Mouse (Mus musculus) hindbrain, embryonic 11.5 days (tissue): ENCODE measurements at regions not wholly inside any gene's neighbourhood (a gene's known extent, or its start where the extent isn't known, plus 50 kb on each side); places are given as distances from the start of the nearest gene placed in this dataset.

Experiments used
- ATAC-seq: fragments of 200-750 bp; cut with Nextera tagmentation; 2 replicates; pipeline ENCODE4 v1.8.0; 2017; ENCODE audit warnings: mild to moderate bottlenecking, moderate TSS enrichment, moderate library complexity; ENCODE audit not compliant: low FRiP score
- DNase-seq: peaks from one replicate; pipeline ENCODE4 v3.0.0-alpha.2; 2015; ENCODE audit warnings: low spot score
- H3K27ac ChIP-seq: fragments of 300-500 bp; sonication (generic); 2 replicates; pipeline ENCODE4 v1.5.1; 2014; ENCODE audit warnings: mild to moderate bottlenecking, low read depth, low read length
- H3K27me3 ChIP-seq: fragments of 300-500 bp; sonication (generic); 2 replicates; pipeline ENCODE4 v1.6.1; 2014; ENCODE audit warnings: mild to moderate bottlenecking, low read length, moderate library complexity, mixed read lengths; ENCODE audit not compliant: control insufficient read depth, insufficient read depth
- H3K36me3 ChIP-seq: fragments of 300-500 bp; sonication (generic); 2 replicates; pipeline ENCODE4 v1.6.1; 2014; ENCODE audit warnings: mild to moderate bottlenecking, low read length, moderate library complexity, mixed read lengths; ENCODE audit not compliant: control insufficient read depth, insufficient read depth
- H3K4me1 ChIP-seq: fragments of 300-500 bp; sonication (generic); replicated peaks from 2 replicates; pipeline ENCODE4 v1.6.1; 2014; ENCODE audit warnings: low read length, mixed read lengths; ENCODE audit not compliant: control insufficient read depth, insufficient read depth
- H3K4me2 ChIP-seq: fragments of 300-500 bp; sonication (generic); replicated peaks from 2 replicates; pipeline ENCODE4 v1.6.1; 2014; ENCODE audit warnings: mild to moderate bottlenecking, low read depth, low read length
- H3K4me3 ChIP-seq: fragments of 300-500 bp; sonication (generic); 2 replicates; pipeline ENCODE4 v1.5.1; 2014; ENCODE audit warnings: low read depth, low read length
- H3K9ac ChIP-seq: fragments of 300-500 bp; sonication (generic); 2 replicates; pipeline ENCODE4 v1.6.1; 2014; ENCODE audit warnings: low read depth, low read length
- H3K9me3 ChIP-seq: fragments of 300-500 bp; sonication (generic); 2 replicates; pipeline ENCODE4 v1.6.1; 2016; ENCODE audit warnings: low read length; ENCODE audit not compliant: control insufficient read depth
- WGBS: fragments of 180-500 bp; shearing (Covaris S2); extraction: QIAGEN DNeasy Blood & Tissue Kit; methylation state at CpG from one replicate; pipeline ENCODE4 v1.1.7; 2014; 5-methylcytosine and 5-hydroxymethylcytosine counted together

DNA sequence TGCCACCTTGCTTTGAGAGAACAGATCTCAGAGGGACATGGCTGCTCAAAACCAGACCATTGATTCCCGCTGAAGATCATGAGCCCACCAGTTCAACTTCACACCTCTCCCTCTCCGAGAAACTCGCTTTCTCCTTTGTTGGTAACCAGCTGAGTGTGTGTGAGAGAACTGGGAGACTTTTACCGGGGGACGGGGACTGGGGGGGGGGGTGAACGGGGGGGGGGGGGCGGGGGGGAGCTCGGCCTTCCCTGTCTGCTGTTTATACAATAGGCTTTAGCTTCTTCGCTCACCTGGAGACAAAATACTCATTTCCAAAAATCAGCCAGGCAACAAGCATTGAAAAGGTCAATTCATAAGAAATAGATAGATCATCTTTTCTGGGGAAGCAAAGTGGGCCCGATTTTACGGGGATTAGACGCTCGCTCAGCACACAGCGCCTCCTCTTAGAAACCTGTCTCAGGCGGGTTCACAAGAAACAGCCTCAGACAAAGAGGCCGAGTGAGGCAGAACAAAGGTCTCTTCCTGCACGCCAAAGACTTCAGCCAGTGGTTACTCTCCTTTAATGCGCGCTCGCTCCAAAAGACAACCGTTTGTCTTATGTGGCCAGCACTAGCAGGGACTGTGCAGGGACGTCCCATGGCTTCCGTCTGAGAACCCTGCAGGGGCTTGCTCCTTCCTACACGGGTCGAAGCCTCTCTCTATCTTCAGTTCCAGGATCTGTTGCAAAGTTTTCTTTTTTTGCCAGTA is 202.7 kb downstream of the Irs2 start:
- Histone ChIP-seq H3K36me3 (no peaks in the 10 kb centered on the region), H3K27me3 (no peaks in the 10 kb centered on the region), H3K4me3 (no peak overlapping the region), H3K27ac (0 out of 2 replicates have a peak overlapping the region, but pooled peaks have one; percentile 37), H3K4me2 (peak overlapping the region; percentile 11; the same call in 1 of the 2 replicates), H3K9me3 (no peaks in the 10 kb centered on the region), H3K9ac (peak overlapping the region; percentile 63), H3K4me1 (peaks cover 7% of the 10 kb centered on the region; the same call in 1 of the 2 replicates)
- 4% methylated on average over 23 of the region's 25 CpGs for WGBS
- ATAC-seq (peak; percentile 76; the same call in 1 of the 2 replicates), DNase-seq (peak; percentile 71)

DNA sequence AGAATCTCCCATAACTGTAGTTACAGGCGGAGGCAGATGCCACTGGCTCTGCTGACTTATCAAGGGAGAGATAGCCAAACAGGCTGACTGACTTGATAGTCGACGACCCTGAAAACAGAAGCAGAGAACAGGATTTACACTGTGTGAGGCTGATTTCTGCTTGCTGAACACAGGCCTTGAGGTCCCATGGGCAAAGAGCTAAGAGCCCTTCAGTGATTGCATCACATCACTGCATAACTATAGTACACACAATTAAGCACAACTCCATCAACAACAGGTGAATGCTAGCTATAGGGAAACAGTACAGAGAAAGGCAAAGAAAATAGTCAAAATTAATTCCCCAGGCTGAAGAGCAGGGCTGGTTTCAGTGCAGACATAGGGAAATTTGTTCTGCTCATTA is 203.3 kb downstream of the Irs2 start:
- DNase-seq: peak; percentile 43
- no peak overlapping the region for H3K27ac ChIP-seq
- ATAC-seq: no peak
- H3K9ac ChIP-seq: peak overlapping the region; percentile 28; the same call in 1 of the 2 replicates
- no peaks in the 10 kb centered on the region for H3K27me3 ChIP-seq
- 49% methylated on average over 3 of the region's 3 CpGs for WGBS
- peaks cover 7% of the 10 kb centered on the region; the same call in 1 of the 2 replicates for H3K4me1 ChIP-seq
- H3K36me3 ChIP-seq: no peaks in the 10 kb centered on the region
- H3K9me3 ChIP-seq: no peaks in the 10 kb centered on the region
- H3K4me3 ChIP-seq: no peak overlapping the region
- H3K4me2 ChIP-seq: no peak overlapping the region

DNA sequence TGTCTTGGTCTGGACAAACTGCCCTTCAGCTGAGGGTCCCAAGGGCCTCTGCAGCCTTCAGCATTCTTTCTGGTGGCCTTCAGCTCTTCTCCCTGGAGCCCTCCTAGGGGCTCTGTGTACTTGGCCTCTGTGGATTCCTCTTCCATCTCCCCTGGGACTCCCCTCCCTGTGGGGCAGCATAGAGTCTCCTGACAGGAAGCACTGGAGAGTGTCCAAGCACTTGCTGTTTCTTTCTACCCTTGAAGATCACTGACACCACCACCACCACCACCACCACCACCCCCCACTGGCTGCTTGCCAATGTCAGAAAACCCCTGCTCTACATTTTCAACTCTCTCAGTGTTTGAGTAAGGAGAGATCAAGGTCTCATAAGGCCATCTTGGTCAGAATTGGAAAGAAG is 206.3 kb downstream of the Irs2 start:
- no peaks in the 10 kb centered on the region for H3K9me3 ChIP-seq
- no peak overlapping the region for H3K27ac ChIP-seq
- no peak for ATAC-seq
- no peak overlapping the region for H3K4me2 ChIP-seq
- H3K9ac ChIP-seq: no peak overlapping the region
- H3K4me1 ChIP-seq: peaks cover 7% of the 10 kb centered on the region; the same call in 1 of the 2 replicates
- no peak overlapping the region for H3K4me3 ChIP-seq
- H3K27me3 ChIP-seq: no peaks in the 10 kb centered on the region
- no peak for DNase-seq
- H3K36me3 ChIP-seq: no peaks in the 10 kb centered on the region

DNA sequence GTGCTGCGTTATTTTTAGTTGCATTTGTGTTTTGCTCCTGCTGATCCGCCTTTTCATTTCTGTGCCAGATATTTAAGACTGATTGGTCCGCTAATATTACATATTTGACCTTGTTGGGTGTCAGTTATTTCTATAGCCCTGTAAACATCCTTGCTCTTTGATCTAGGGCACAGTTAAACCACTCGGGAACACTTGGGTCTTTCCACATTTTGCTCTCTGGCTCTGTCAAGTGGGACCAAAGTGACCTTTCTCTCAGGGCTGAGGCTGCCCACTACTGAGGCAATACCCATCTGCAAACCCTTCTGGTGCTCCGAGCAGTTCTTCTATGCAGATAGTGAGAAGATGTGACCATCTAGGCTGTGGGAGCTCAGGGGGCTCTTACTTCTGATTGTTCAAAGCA is 206.7 kb downstream of the Irs2 start:
- no peak overlapping the region for H3K27ac ChIP-seq
- DNase-seq (no peak), ATAC-seq (no peak)
- H3K9me3 ChIP-seq: no peaks in the 10 kb centered on the region
- H3K4me1 ChIP-seq: peaks cover 7% of the 10 kb centered on the region; the same call in 1 of the 2 replicates
- no peak overlapping the region for H3K4me3 ChIP-seq
- no peaks in the 10 kb centered on the region for H3K36me3 ChIP-seq
- WGBS: 84% methylated on average over 5 of the region's 5 CpGs
- no peak overlapping the region for H3K4me2 ChIP-seq
- H3K27me3 ChIP-seq: no peaks in the 10 kb centered on the region
- H3K9ac ChIP-seq: no peak overlapping the region

DNA sequence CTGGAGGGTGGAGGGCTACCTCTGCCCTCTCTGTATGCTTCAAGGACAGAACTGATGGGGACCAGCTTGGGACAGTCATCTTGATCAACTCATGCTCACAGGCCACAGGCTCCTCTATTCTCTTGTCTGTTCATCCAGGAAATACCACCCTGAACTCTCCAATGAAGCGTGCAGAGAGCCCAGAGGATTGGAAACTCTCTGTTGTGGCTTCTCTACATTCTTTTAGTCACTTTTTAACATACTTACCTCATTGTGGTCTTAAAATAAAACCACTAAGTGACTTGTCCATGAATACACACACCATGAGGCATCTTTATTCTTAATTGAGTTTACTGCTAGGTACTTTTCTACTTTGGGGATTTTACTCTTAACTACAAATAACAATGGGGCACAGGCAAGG is 209.8 kb downstream of the Irs2 start:
- no peak overlapping the region for H3K4me2 ChIP-seq
- no peak overlapping the region for H3K27ac ChIP-seq
- no peaks in the 10 kb centered on the region for H3K36me3 ChIP-seq
- no peak overlapping the region for H3K9ac ChIP-seq
- H3K4me1 ChIP-seq: no peaks in the 10 kb centered on the region
- H3K9me3 ChIP-seq: no peaks in the 10 kb centered on the region
- H3K27me3 ChIP-seq: no peaks in the 10 kb centered on the region
- no peak for DNase-seq
- ATAC-seq: no peak
- 88% methylated on average over 1 of the region's 1 CpGs for WGBS
- H3K4me3 ChIP-seq: no peak overlapping the region

DNA sequence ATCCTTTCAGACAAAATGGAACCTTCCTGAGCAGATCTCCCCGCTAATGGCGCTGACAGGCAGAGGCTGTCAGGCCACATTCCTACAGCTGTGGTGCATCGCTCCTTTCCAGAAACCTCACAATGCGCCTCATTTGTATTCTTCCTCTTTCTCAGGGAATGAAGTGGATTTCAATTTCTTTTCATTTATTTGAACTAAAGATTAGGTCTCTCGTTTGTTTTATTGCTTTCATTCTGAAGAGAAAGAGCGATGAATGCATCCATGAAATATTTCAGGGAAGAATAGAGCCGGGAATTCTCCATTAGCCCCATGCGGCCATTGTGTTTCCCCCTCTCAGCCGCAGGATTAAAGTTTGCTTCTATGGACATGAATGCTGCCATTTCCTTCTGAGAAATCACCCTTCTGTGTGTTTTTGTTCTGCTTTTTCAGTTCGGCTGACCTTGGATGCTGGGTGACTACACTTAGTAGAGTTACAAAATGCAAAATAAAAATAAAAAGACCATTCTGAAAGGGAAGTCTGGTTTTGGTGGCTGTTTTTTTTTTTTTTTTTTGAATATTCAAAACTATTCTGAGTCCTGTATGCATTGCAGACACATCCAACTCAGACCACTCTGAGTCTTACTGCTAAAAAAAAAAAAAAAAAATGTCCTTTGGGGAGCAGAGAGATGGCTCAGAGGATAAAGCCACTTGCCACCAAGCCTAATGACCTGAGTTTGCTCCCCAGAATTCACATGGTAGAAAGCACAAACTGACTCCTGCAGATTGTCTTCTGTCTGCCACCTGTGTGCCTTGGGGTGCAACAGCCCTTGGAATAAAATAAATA is 213.7 kb downstream of the Irs2 start:
- DNase-seq: peak; percentile 58

DNA sequence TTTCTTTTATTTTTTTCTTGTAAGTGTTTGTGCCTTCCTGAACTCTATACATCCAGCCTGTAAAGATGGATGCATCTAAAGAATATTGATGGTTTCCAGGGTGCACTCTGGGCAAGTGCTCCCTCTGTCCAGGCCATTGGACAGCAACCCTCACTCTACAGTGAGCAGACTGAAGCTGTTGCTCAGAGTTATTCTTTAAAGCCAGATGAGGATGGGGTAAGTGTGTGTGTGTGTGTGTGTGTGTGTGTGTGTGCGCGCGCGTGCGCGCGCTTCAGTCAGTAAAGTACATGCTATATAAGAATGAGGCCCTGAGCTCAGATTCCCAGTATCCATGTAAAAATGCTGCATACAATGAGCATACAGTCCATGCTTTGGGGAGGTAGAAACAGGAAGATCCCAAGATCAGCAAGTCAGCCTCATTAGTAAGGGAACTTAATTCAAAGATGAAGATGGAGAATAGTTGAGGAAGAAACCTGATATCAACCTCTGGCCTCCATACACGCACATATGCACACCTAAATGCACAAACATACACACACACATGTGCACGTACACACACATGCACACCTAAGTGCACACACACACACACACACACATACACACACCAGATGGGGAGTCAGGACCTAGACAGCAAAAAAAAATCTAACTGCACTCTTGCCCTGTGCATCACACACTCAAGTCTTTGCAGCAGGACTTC is 214.4 kb downstream of the Irs2 start:
- Histone ChIP-seq H3K9me3 (no peaks in the 10 kb centered on the region), H3K4me2 (no peak overlapping the region), H3K4me1 (no peaks in the 10 kb centered on the region), H3K27ac (peak overlapping the region; percentile 55), H3K27me3 (no peaks in the 10 kb centered on the region), H3K36me3 (no peaks in the 10 kb centered on the region), H3K9ac (no peak overlapping the region), H3K4me3 (no peak overlapping the region)
- WGBS: 98% methylated on average over 9 of the region's 9 CpGs
- DNase-seq (peak; percentile 9), ATAC-seq (peak; percentile 51; the same call in 1 of the 2 replicates)

More for the DNA sequence above, 213.7 kb downstream of the Irs2 start:
- Histone ChIP-seq H3K4me3 (no peak overlapping the region), H3K36me3 (no peaks in the 10 kb centered on the region), H3K4me1 (no peaks in the 10 kb centered on the region), H3K4me2 (no peak overlapping the region), H3K27me3 (no peaks in the 10 kb centered on the region), H3K27ac (no peak overlapping the region; the same call in 1 of the 2 replicates), H3K9ac (no peak overlapping the region), H3K9me3 (no peaks in the 10 kb centered on the region)
- WGBS: 37% methylated on average over 10 of the region's 10 CpGs
- ATAC-seq: peak; percentile 83

DNA sequence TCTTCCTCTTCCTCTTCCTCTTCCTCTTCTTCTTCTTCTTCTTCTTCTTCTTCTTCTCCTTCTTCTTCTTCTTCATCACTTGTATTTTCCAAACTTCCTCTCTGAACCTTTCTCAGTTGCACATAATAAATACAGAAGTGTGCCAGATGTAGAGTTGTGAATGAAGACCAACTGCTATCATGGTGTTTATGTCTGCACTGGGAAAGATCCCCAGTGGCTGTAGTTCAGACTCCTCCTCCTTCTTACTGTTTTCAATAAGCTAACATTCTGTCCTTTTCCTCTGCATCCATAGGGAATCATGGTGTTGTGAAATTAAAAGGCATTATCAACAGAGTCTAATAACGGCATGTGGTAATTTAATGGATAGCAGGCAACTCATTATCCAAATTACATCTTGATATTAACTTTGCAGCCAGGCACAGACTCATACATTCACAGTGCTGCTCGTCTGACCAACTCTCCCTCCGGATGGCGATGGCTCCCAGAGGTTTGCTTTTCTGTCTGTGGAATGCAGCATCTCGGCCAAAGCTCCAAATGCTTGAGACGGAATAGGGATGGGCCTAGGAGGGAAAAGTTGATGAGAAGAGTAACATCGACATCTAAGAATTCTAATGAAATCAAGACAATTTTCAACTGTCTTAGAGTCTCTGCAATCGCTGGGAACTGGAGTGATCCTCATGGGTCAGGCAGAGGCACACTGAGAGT is 219.6 kb downstream of the Irs2 start:
- 83% methylated on average over 8 of the region's 8 CpGs for WGBS
- H3K27me3 ChIP-seq: no peaks in the 10 kb centered on the region

More for the DNA sequence above, 219.6 kb downstream of the Irs2 start:
- Histone ChIP-seq H3K4me2 (no peak overlapping the region), H3K9me3 (no peaks in the 10 kb centered on the region), H3K4me1 (no peaks in the 10 kb centered on the region), H3K4me3 (no peak overlapping the region), H3K27ac (no peak overlapping the region), H3K36me3 (no peaks in the 10 kb centered on the region), H3K9ac (no peak overlapping the region)
- ATAC-seq (no peak), DNase-seq (no peak)
